Comparison of ENCODE assay signal across 8 mouse cellular contexts in genomic region chr13:55211221-55212010, GRCm38 (mm10). TPM values are rescaled to one million over a fixed set of nuclear protein-coding genes. Genes with fewer than 3 reads are reported as not detected.
DNase-seq lines count a peak whose midpoint lies in the region; ATAC-seq lines count a peak whose summit lies in the region.

No protein-coding gene starts in this region.

- WGBS in heart, embryonic 14.5 days = 1% methylated on average over 19 of the region's 93 CpGs
- WGBS in liver, embryonic 12.5 days (ENCODE audit: insufficient replicate concordance) = under 1% methylated on average over 48 of the region's 93 CpGs
- WGBS in stomach, embryonic 16.5 days = under 1% methylated on average over 68 of the region's 93 CpGs

- peak overlapping the region; percentile 83 to 85 for H3K4me3 ChIP-seq in heart, embryonic 14.5 days (ENCODE audit: control insufficient read depth in 1 of 2, insufficient read depth in 1 of 2, low read depth in 1 of 2, low read length in 2 of 2)
- peak overlapping the region; percentile 84 for H3K4me3 ChIP-seq in liver, embryonic 12.5 days
- H3K4me3 ChIP-seq in stomach, embryonic 16.5 days (replicated peaks; ENCODE audit: low read length) = peak overlapping the region; percentile 84

- H3K27me3 ChIP-seq in heart, embryonic 14.5 days (ENCODE audit: control insufficient read depth, insufficient read depth, low read length) = no peaks in the 10 kb centered on the region
- H3K27me3 ChIP-seq in liver, embryonic 12.5 days (replicated peaks) = no peaks in the 10 kb centered on the region
- H3K27me3 ChIP-seq in stomach, embryonic 16.5 days (ENCODE audit: control insufficient read depth, insufficient read depth, low read length) = no peaks in the 10 kb centered on the region

- H3K4me1 ChIP-seq in heart, embryonic 14.5 days (ENCODE audit: control insufficient read depth in 2 of 2, insufficient read depth in 2 of 2, low read length in 2 of 2) = peaks cover 8 to 39% of the 10 kb centered on the region in 2 experiments
- H3K4me1 ChIP-seq in liver, embryonic 12.5 days = peaks cover 61% of the 10 kb centered on the region
- H3K4me1 ChIP-seq in stomach, embryonic 16.5 days (ENCODE audit: control insufficient read depth, insufficient read depth, low read length) = peaks cover 47% of the 10 kb centered on the region

- H3K27ac ChIP-seq in heart, embryonic 14.5 days (replicated peaks in 1 of 2; ENCODE audit: control insufficient read depth in 1 of 2, insufficient read depth in 1 of 2, low read depth in 2 of 2, low read length in 2 of 2) = peak overlapping the region; percentile 96 to 98
- peak overlapping the region; percentile 93 for H3K27ac ChIP-seq in liver, embryonic 12.5 days
- peak overlapping the region; percentile 99 for H3K27ac ChIP-seq in stomach, embryonic 16.5 days (ENCODE audit: low read length)

- peak overlapping the region; percentile 79 for H3K4me2 ChIP-seq in heart, embryonic 14.5 days (ENCODE audit: low read length)
- peak overlapping the region; percentile 97 for H3K4me2 ChIP-seq in liver, embryonic 12.5 days
- peak overlapping the region; percentile 96 for H3K4me2 ChIP-seq in stomach, embryonic 16.5 days (ENCODE audit: low read depth, low read length)

- peaks cover 32% of the 10 kb centered on the region for H3K36me3 ChIP-seq in heart, embryonic 14.5 days (ENCODE audit: control insufficient read depth, insufficient read depth, low read length)
- peaks cover 30% of the 10 kb centered on the region for H3K36me3 ChIP-seq in liver, embryonic 12.5 days
- H3K36me3 ChIP-seq in stomach, embryonic 16.5 days (ENCODE audit: control insufficient read depth, insufficient read depth, low read length) = peaks cover 8% of the 10 kb centered on the region; the same call in 1 of the 2 replicates

- peak; percentile 78 for ATAC-seq in heart, embryonic 14.5 days (ENCODE audit: insufficient number of reproducible peaks, insufficient read depth, low FRiP score, low read depth)
- ATAC-seq in liver, embryonic 12.5 days = peak; percentile 77
- peak; percentile 86 for ATAC-seq in stomach, embryonic 16.5 days (ENCODE audit: insufficient read depth, low FRiP score)

- DNase-seq in CD4-positive, CD25-positive, alpha-beta regulatory T cell, adult 2 months (ENCODE audit: low read depth, low spot score) = peak; percentile 96
- DNase-seq in c-Kit-negative CD71-positive TER-119-positive erythroid progenitor cells, embryonic 14.5 days (ENCODE audit: low read depth, low spot score) = peak; percentile 78
- peak; percentile 36 for DNase-seq in fibroblast of lung, adult 2 months (ENCODE audit: low read depth)
- DNase-seq in kidney, postnatal 10 days = peak; percentile 94
- peak; percentile 88 for DNase-seq in natural killer cell, adult 2 months (ENCODE audit: low spot score in 2 of 2)

- H3K9me3 ChIP-seq in heart, embryonic 14.5 days (ENCODE audit: control insufficient read depth, low read length) = no peaks in the 10 kb centered on the region
- no peaks in the 10 kb centered on the region for H3K9me3 ChIP-seq in liver, embryonic 12.5 days (replicated peaks)
- H3K9me3 ChIP-seq in stomach, embryonic 16.5 days (replicated peaks; ENCODE audit: control insufficient read depth, low read length) = no peaks in the 10 kb centered on the region

- H3K9ac ChIP-seq in heart, embryonic 14.5 days (ENCODE audit: low read length) = peak overlapping the region; percentile 94
- H3K9ac ChIP-seq in liver, embryonic 12.5 days = peak overlapping the region; percentile 96
- peak overlapping the region; percentile 94 for H3K9ac ChIP-seq in stomach, embryonic 16.5 days (ENCODE audit: low read length)

RNA-seq across cellular contexts. Expression of gene Nsd1, which starts 1.8 kb away (rescaled TPM):
- polyA plus RNA-seq in heart, embryonic 14.5 days (2014; fragmentation: Nextera tagmentation; extraction: Ambion mirVana) = 53.5 and 57.3 TPM in 2 replicates
- 27.1 and 27.5 TPM in 2 replicates for polyA plus RNA-seq in liver, embryonic 12.5 days (2016; fragmentation: Nextera tagmentation; extraction: Ambion mirVana)
- 37.9 and 44.6 TPM in 2 replicates for polyA plus RNA-seq in stomach, embryonic 16.5 days (2015; fragmentation: Nextera tagmentation; extraction: Ambion mirVana)

RNA-seq across cellular contexts. Expression of gene Fgfr4, which starts 59.0 kb away (rescaled TPM):
- polyA plus RNA-seq in heart, embryonic 14.5 days (2014; fragmentation: Nextera tagmentation; extraction: Ambion mirVana) = 0.39 and 0.40 TPM in 2 replicates
- polyA plus RNA-seq in liver, embryonic 12.5 days (2016; fragmentation: Nextera tagmentation; extraction: Ambion mirVana) = 5.0 and 5.7 TPM in 2 replicates
- 6.8 and 7.8 TPM in 2 replicates for polyA plus RNA-seq in stomach, embryonic 16.5 days (2015; fragmentation: Nextera tagmentation; extraction: Ambion mirVana)

Comparison
In these comparisons a context has a peak if more than half of its experiments do, and no peak if none do; other contexts are left out.
1. Peak in every context shown above with its lines: DNase-seq, ATAC-seq, H3K4me3 ChIP-seq and H3K27ac ChIP-seq.
2. DNase-seq: peak in every context shown above with its lines; median percentile 96 in CD4-positive, CD25-positive, alpha-beta regulatory T cell, adult 2 months; 94 in kidney, postnatal 10 days; 88 in natural killer cell, adult 2 months; 78 in c-Kit-negative CD71-positive TER-119-positive erythroid progenitor cells, embryonic 14.5 days; 36 in fibroblast of lung, adult 2 months.